Mouse (Mus musculus) left cerebral cortex, postnatal 36 days (tissue): ENCODE measurements around the gene Olfr308. TPM values are rescaled to one million over a fixed set of nuclear protein-coding genes. Genes with fewer than 3 reads are reported as not detected.
"Not testable (repeated sequence)": the region's sequence is repeated elsewhere in the genome, so short reads cannot be mapped to it uniquely, and the experiment has no call there.

Source experiments
- DNase-seq, 2 experiments: peaks; one replicate each; pipeline ENCODE4 v3.0.0; 2021 to 2022; ENCODE audit warnings: low spot score in 2 of 2, mixed read lengths in 1 of 2
- intact Hi-C: fragments of 180-260 bp; cut with DNase I; formaldehyde crosslinking; loops from one replicate; pipeline ENCODE4 v1.15.1; 2025
- microRNA-seq: library from miRNA; unstranded; fragments of <30 nt; microRNA quantifications from one replicate; pipeline ENCODE4 v1.2.0, GENCODE M21; 2022
- total RNA-seq, 2 experiments: library from RNA; stranded (reverse); gene quantifications; 2 replicates each; pipeline ENCODE4 v1.2.3; 2021

Olfr308 gene
- total RNA-seq = not detected

DNA sequence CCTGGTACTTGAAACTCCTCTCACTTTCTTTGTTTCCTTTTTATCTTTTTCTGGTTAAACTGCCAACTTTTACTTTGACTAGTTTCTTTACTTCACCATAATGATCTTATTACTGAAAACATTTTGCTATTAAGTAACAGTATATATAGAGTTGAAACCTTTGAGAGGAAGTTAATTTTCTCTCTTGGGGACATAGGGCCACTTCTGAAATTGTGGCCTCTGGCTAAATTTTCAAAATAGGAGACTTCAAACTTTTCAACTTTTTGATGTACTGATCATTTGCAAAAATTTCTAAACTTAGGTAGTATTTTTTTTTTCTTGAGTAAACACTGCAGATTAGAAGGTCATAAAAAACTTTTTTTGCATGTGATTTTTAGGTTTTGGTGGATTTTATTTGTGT, at the start of gene Olfr308:
Olfr308 (minus strand) TSS at position 101 of the 400 bp plus-strand sequence.
- intact Hi-C loops = no loop called here
- no peak for DNase-seq

- intact Hi-C loops = no loop called here
- DNase-seq = no peak
These were observed 41.4 kb upstream of the Olfr308 start, which contains the start of gene Olfr305 for GRCm38 (mm10) chr7:86366828-86367227. TSS of gene Olfr305 (minus strand) at chr7:86366928.

DNA sequence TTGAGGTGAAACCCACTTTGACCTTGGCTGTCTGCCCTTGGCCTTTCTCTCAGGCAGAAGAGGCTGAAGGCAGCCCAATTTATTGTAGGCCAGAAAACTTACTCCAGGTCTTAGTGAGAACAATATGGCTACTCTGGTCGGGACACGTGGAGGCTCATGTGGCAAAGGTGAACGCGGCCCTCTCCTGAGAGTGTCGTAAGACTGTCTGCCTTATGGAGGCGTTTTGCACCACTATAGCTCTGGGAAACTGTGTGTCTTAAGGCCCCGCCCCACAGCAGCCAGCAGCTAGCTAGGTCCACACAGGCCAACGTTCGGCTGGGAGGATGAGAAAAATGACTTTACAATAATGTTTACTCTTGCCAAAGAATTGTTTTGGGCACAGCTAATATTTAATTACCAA, 20.9 kb upstream of the Olfr308 start:
- DNase-seq, intact Hi-C loops: not testable (repeated sequence)

- intact Hi-C loops = no loop called here
- DNase-seq = no peak
These were observed 18.8 kb upstream of the Olfr308 start for GRCm38 (mm10) chr7:86344253-86344652.

DNA sequence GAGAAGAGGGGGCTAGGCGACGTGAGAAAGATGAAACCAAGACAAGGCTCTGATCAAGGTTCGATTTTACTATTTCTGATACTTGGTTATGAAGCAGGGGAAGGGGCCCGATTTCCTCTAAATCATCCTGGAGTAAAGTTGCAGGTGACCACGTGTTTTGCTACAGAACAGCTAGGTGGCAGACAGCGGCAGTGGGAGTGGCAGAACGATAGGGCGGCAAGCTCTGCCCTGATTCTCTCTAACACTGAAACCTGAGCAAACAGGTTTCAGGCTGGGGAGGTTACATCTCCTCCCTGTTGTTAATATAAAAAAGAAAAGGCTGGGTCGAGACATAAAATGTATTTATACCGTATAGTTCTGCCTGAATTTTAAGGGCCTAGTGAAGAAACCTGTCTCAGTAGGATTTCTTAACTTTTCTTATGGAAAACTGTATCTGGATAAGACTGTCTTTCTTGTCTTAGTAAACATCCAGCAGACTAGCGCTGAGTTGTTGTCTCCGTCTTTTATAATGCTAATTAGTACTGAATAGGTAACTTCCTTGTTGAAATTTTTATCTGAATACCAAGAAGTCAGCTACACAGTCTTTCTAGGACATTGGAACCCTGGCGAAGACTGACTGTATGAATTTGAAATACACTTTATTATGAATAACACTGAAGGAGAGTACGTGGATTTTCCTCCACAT, 17.6 kb upstream of the Olfr308 start:
- intact Hi-C loops = no loop called here
- DNase-seq = no peak

- DNase-seq = no peak
- intact Hi-C loops = no loop called here
These were observed 12.1 kb upstream of the Olfr308 start, which contains the start of gene Olfr307 for GRCm38 (mm10) chr7:86337486-86337885. TSS of gene Olfr307 (minus strand) at chr7:86337586.

- intact Hi-C loops = no loop called here
- no peak for DNase-seq
These were observed 4.1 kb downstream of the Olfr308 start for GRCm38 (mm10) chr7:86321323-86321722.

DNA sequence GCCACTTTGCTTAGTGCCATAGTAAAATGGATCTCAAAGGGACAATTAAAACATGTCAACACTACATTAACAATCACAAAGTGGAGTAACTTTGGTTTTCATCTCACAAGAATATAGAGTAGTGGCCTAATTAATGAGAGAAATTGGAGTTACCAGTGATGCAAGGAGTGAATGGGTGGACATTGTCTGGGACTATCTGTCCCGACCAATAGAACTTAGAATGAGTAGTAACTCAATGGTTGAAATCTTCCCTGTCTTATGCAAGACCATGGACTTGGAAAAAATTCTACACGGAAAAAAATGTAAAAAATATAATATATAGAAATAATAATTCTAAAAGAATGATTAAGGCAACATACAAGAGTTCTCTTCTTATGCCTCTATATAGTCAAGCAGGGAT, 11.8 kb downstream of the Olfr308 start, which contains the start of gene Olfr309:
Olfr309 (minus strand) TSS at position 101 of the 400 bp plus-strand sequence.
- intact Hi-C loops = no loop called here
- DNase-seq = no peak

DNA sequence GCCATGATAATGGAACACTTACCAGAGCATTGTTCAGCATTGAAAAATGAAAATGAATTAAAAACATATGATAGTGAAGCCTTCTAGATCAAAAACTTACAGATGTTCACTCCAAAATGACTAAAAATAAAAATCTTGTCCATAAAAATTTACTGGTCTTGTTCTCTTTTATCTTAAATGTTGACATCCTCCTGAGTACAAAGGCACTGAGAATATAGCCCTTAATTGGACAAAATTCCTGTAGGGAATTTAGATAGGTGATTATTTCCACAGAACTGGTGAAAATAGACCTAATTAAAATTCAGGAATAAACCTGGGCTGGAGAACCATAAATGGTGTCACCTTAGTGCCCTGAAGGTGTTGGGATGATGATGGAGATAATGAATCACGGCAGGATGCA, 48.4 kb downstream of the Olfr308 start, which contains the start of gene Olfr310:
Olfr310 (minus strand) TSS at position 101 of the 400 bp plus-strand sequence.
- intact Hi-C loops = no loop called here
- DNase-seq = no peak

Small RNA genes lying within 50 kb of the gene (microRNA-seq; reads per million reads assigned to microRNA genes)
- gene Gm23192 = not detected

Other genes starting within 250 kb of the Olfr308 start
- gene Vmn2r75, start 153.9 kb downstream of the Olfr308 start, total RNA-seq = not detected
- not detected for gene Vmn2r76, start 79.3 kb downstream of the Olfr308 start, total RNA-seq
- not detected for gene Olfr310, start 48.5 kb downstream of the Olfr308 start, total RNA-seq
- not detected for gene Olfr309, start 11.9 kb downstream of the Olfr308 start, total RNA-seq
- gene Olfr307, start 12.0 kb upstream of the Olfr308 start, total RNA-seq = not detected
- gene Olfr305, start 41.3 kb upstream of the Olfr308 start, total RNA-seq = not detected
- not detected for gene Olfr304, start 61.0 kb upstream of the Olfr308 start, total RNA-seq
- gene Olfr303, start 72.2 kb upstream of the Olfr308 start, total RNA-seq = not detected
- not detected for gene Olfr301, start 78.2 kb upstream of the Olfr308 start, total RNA-seq
- not detected for gene Olfr299, start 134.3 kb upstream of the Olfr308 start, total RNA-seq
- gene Olfr298, start 166.9 kb upstream of the Olfr308 start, total RNA-seq = not detected
- gene Olfr297, start 194.3 kb upstream of the Olfr308 start, total RNA-seq = not detected